Mouse (Mus musculus) intestine, embryonic 15.5 days (tissue): ENCODE measurements around the gene Cxcl2. TPM values are rescaled to one million over a fixed set of nuclear protein-coding genes. Genes with fewer than 3 reads are reported as not detected.

Experiments used
- ATAC-seq: fragments of 200-750 bp; cut with Nextera tagmentation; 2 replicates; pipeline ENCODE4 v1.8.0; 2017; ENCODE audit warnings: moderate TSS enrichment, moderate library complexity
- H3K27ac ChIP-seq: fragments of 300-500 bp; sonication (generic); 2 replicates; pipeline ENCODE4 v1.5.1; 2015; ENCODE audit warnings: mild to moderate bottlenecking, inconsistent platforms
- H3K27me3 ChIP-seq: fragments of 300-500 bp; sonication (generic); replicated peaks from 2 replicates; pipeline ENCODE4 v1.6.1; 2015; ENCODE audit warnings: inconsistent platforms
- H3K36me3 ChIP-seq: fragments of 300-500 bp; sonication (generic); 2 replicates; pipeline ENCODE4 v1.6.1; 2015; ENCODE audit warnings: inconsistent platforms
- H3K4me1 ChIP-seq: fragments of 300-500 bp; sonication (generic); replicated peaks from 2 replicates; pipeline ENCODE4 v1.6.1; 2015; ENCODE audit warnings: inconsistent platforms
- H3K4me2 ChIP-seq: fragments of 300-500 bp; sonication (generic); replicated peaks from 2 replicates; pipeline ENCODE4 v1.6.1; 2015; ENCODE audit warnings: mild to moderate bottlenecking, inconsistent platforms
- H3K4me3 ChIP-seq: fragments of 300-500 bp; sonication (generic); replicated peaks from 2 replicates; pipeline ENCODE4 v1.5.1; 2015; ENCODE audit warnings: inconsistent platforms
- H3K9ac ChIP-seq: fragments of 300-500 bp; sonication (generic); 2 replicates; pipeline ENCODE4 v1.6.1; 2015; ENCODE audit warnings: inconsistent platforms
- H3K9me3 ChIP-seq: fragments of 300-500 bp; sonication (generic); 2 replicates; pipeline ENCODE4 v1.6.1; 2016; ENCODE audit warnings: inconsistent platforms
- WGBS: fragments of 180-500 bp; shearing (Covaris S2); methylation state at CpG from one replicate; pipeline ENCODE4 v1.1.7; 2015; 5-methylcytosine and 5-hydroxymethylcytosine counted together
- polyA plus RNA-seq: library from polyadenylated mRNA; unstranded; fragments of >200 nt; fragmentation: Nextera tagmentation; extraction: Ambion mirVana; gene quantifications from 2 replicates; pipeline ENCODE4 v1.2.1, GENCODE M21; 2015

Gene Cxcl2
- polyA plus RNA-seq, 1 experiment from 2014 or later: 0.20 TPM

DNA sequence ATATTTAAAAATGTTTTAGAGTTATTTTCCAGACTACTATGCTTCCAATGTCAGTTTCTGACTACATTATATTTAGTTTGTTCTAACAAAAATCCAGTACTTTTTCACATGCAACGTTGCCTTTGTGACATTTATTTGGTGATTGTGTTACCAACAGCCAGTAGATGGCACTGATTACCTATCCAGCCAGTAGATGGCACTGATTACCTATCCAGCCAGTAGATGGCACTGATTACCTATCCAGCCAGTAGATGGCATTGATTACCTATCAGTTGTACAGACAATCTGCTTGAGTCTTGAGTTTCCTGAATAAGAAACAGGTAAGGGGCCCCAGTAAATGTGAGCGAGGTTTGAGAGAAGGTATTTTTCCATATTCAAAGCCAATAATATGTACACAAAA is 47.8 kb downstream of the Cxcl2 start:
- H3K9ac ChIP-seq: no peak overlapping the region
- H3K36me3 ChIP-seq: no peaks in the 10 kb centered on the region
- H3K4me3 ChIP-seq: no peak overlapping the region
- no peaks in the 10 kb centered on the region for H3K4me1 ChIP-seq
- H3K27me3 ChIP-seq: no peaks in the 10 kb centered on the region
- H3K4me2 ChIP-seq: no peak overlapping the region
- ATAC-seq: no peak
- WGBS: 36% methylated on average over 2 of the region's 2 CpGs
- H3K9me3 ChIP-seq: no peaks in the 10 kb centered on the region
- no peak overlapping the region for H3K27ac ChIP-seq

DNA sequence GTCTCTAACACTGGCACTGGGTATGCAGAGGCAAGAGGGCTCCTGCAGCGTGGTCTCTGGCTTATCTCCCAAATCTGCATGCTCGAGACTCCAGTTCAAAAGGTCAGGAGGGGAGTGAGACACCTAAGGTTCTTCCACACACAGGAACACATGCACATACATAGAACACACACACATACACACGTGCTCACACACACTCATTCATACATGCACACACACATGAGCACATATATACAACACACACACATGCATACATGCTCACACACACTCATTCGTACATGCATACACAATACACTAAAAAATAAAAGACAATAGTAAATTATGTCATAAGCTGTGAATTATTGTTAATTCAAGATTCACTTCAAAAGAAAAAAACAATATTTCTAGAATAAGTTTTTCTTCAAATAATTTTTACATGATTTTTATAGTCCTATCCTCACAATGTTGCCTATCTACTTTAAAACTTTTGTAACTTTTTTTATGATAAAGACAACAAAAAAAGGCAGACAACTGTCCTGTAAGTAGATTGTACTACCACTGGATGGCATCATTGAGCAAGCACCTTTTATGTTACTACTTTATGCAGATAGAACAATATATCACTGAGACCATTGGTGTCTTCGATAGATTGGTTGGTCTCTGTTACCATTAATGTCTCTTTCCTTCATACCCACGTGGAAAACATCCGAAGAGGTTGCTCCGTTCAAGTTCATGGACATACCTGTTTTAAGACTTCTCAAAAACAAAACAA is 49.2 kb downstream of the Cxcl2 start:
- 81% methylated on average over 8 of the region's 8 CpGs for WGBS
- Histone ChIP-seq H3K27me3 (no peaks in the 10 kb centered on the region), H3K4me2 (no peak overlapping the region), H3K27ac (no peak overlapping the region), H3K9me3 (no peaks in the 10 kb centered on the region), H3K9ac (no peak overlapping the region), H3K4me3 (no peak overlapping the region), H3K4me1 (no peaks in the 10 kb centered on the region), H3K36me3 (no peaks in the 10 kb centered on the region)
- ATAC-seq: no peak

Other genes starting within 250 kb of the Cxcl2 start
- gene Cxcl5, start 144.5 kb upstream of the Cxcl2 start, polyA plus RNA-seq: 0.24 and 0.38 TPM in 2 replicates
- gene Ppbp, start 135.4 kb upstream of the Cxcl2 start, polyA plus RNA-seq: 2.6 and 2.7 TPM in 2 replicates
- 51.4 and 52.3 TPM in 2 replicates for gene Pf4, start 131.4 kb upstream of the Cxcl2 start, polyA plus RNA-seq
- gene Cxcl3, start 117.8 kb upstream of the Cxcl2 start, polyA plus RNA-seq: 0.14 TPM in 1 of 2 replicates, not detected in the other
- gene Cxcl15, start 109.3 kb upstream of the Cxcl2 start, polyA plus RNA-seq: 0.18 and 0.19 TPM in 2 replicates
- gene Cxcl1, start 12.6 kb upstream of the Cxcl2 start, polyA plus RNA-seq: 0.39 and 0.68 TPM in 2 replicates
- 37.1 and 46.2 TPM in 2 replicates for gene Mthfd2l, start 27.2 kb downstream of the Cxcl2 start, polyA plus RNA-seq
- gene Epgn, start 123.6 kb downstream of the Cxcl2 start, polyA plus RNA-seq: not detected in 2 replicates
- gene Ereg, start 170.8 kb downstream of the Cxcl2 start, polyA plus RNA-seq: 1.2 TPM in 2 replicates
- 5.4 and 5.9 TPM in 2 replicates for gene Areg, start 235.7 kb downstream of the Cxcl2 start, polyA plus RNA-seq